Mouse (Mus musculus) small intestine, adult 2 months (tissue): ENCODE results near the gene Dtx3.

ENCODE experiments used
- CTCF ChIP-seq: fragments of 200-500 bp; IDR thresholded peaks from 2 replicates; pipeline ENCODE4 v1.5.1; 2012; ENCODE audit warnings: low read depth, mild to moderate bottlenecking, control low read depth, inconsistent platforms, low read length, moderate library complexity, mixed read lengths; ENCODE audit not compliant: insufficient replicate concordance, insufficient read length; ENCODE audit errors: extremely low read depth
- POLR2A ChIP-seq: fragments of 200-500 bp; IDR thresholded peaks from 2 replicates; pipeline ENCODE4 v1.6.1; 2012; ENCODE audit warnings: low read depth, mild to moderate bottlenecking, control low read depth, inconsistent platforms, low read length, moderate library complexity

DNA sequence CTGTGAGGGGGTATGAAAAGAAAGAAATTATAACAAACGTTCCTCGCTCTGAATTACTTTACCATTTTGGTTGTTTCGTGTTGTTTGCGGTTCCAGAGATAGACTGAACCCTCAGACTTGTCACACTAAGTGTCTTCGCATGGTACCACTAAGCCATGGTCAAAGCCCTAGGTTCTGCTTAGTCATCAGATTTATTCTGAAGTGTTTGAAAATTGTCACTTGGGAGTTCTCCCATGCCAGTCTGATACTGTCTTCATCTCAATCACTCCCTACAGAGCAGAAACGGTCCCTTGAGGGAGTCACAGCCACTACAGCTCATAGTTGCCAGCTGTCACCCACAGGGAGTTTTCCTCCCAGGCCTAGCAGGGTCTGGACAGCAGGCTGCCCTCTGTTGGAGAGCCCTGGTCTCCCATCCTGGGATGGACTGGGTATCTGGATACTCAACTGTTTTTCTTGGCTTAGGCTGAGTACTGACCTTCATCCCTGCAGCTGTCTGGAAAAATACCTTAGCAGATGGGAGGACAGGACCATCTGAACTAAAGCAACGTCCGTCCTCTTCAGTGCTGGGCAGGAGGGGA is 30.9 kb upstream of the Dtx3 start:
- no peak for TF ChIP-seq CTCF
- TF ChIP-seq POLR2A, result no peak
